Mouse (Mus musculus): ENCODE results near the gene Coro1a.

GRCm38 (mm10) chr7:126696886-126697285 lies 10.7 kb downstream of the Coro1a start:
- TF ChIP-seq USF1 (IDR thresholded peaks at IDR 0.05; ENCODE audit: low read depth, low read length) (no peak), CTCF (conservative IDR thresholded peaks at IDR 0.05 in 1 of 2, IDR thresholded peaks at IDR 0.05 in 1 of 2; ENCODE audit: low read depth in 2 of 2, low read length in 2 of 2) (no peak), MAX (IDR thresholded peaks at IDR 0.05; ENCODE audit: low read length) (no peak), BHLHE40 (IDR thresholded peaks at IDR 0.05; ENCODE audit: low read depth, low read length) (no peak), EP300 (IDR thresholded peaks at IDR 0.05; ENCODE audit: low read length) (no peak)
